Comparison of ENCODE assay signal across 22 mouse cellular contexts in the genomic region with DNA sequence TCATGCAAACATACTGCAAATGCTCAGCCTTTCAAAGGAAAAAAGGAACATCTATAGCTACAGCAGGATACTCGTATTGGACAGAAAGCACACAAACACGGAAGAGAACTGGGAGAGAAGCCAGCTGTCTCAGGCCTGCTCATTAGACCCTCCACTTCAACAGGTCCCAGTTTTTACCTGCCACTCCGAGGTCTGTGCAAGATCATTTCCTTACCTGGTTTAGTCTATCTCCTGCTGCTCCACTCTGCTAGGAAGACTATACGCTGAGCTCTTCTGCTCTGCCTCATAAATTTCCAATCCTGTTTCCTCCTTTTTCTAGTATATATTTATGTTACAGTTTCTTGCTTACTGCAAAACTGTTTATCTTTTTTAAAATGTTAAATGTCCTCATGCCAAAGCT.
A peak's percentile ranks its signal among the peaks of the same experiment; 100 is the strongest.
DNase-seq lines count a peak whose midpoint lies in the region; ATAC-seq and TF ChIP-seq lines count a peak whose summit lies in the region.
"Had no signal": no experiment of that assay in that cellular context is flagged by ENCODE, and none has a peak within 500 bp of the region (broad histone marks: within the 10 kb centered on the region; RNA-seq: fewer than 3 reads in every experiment).

No protein-coding gene starts in this region.

- no peak overlapping the region for H3K4me2 ChIP-seq in intestine, embryonic 16.5 days (ENCODE audit: low read depth, low read length)
- H3K4me2 ChIP-seq in intestine, postnatal 0 days (replicated peaks; ENCODE audit: low read depth) = no peak overlapping the region
- H3K4me2 ChIP-seq in stomach, postnatal 0 days (replicated peaks; ENCODE audit: low read depth) = no peak overlapping the region
- no peak overlapping the region for H3K4me2 ChIP-seq in midbrain, embryonic 14.5 days (ENCODE audit: low read length)
- H3K4me2 ChIP-seq: embryonic facial prominence, embryonic 13.5 days; embryonic facial prominence, embryonic 15.5 days; forebrain, embryonic 12.5 days had no signal

- H3K36me3 ChIP-seq in kidney, adult 2 months (ENCODE audit: control insufficient read depth, insufficient read depth, low read length) = no peaks in the 10 kb centered on the region; the same call in 1 of the 2 replicates
- no peaks in the 10 kb centered on the region for H3K36me3 ChIP-seq in intestine, embryonic 16.5 days (ENCODE audit: control insufficient read depth, insufficient read depth, low read length)
- peaks cover 15% of the 10 kb centered on the region for H3K36me3 ChIP-seq in intestine, postnatal 0 days (ENCODE audit: control insufficient read depth, insufficient read depth)
- H3K36me3 ChIP-seq in stomach, postnatal 0 days (ENCODE audit: control insufficient read depth, insufficient read depth, low read length) = no peaks in the 10 kb centered on the region
- H3K36me3 ChIP-seq in midbrain, embryonic 14.5 days (ENCODE audit: control insufficient read depth, insufficient read depth, low read length) = peaks cover 14% of the 10 kb centered on the region; the same call in 1 of the 2 replicates
- H3K36me3 ChIP-seq: embryonic facial prominence, embryonic 13.5 days; embryonic facial prominence, embryonic 15.5 days had no signal

- DNase-seq in kidney, adult 2 months = peak; percentile 3
- no peak for DNase-seq in kidney, postnatal 10 days
- no peak for DNase-seq in stomach, postnatal 0 days (ENCODE audit: low spot score)
- no peak for DNase-seq in midbrain, embryonic 14.5 days
- DNase-seq: adrenal gland, adult 2 months; adrenal gland, postnatal 10 days; adrenal gland, postnatal 25 days; cerebellum, adult 11 months; cerebellum, adult 18-20 months; cerebellum, adult 8-10 months; cerebellum, adult 9-11 months; cerebellum, postnatal 14 days; cerebellum, postnatal 36 days; embryo, embryonic 11 days had no signal

- no peak overlapping the region for H3K4me3 ChIP-seq in kidney, adult 2 months (ENCODE audit: insufficient read depth, low read depth, low read length)
- H3K4me3 ChIP-seq in intestine, embryonic 16.5 days (ENCODE audit: low read length) = no peak overlapping the region
- H3K4me3 ChIP-seq in intestine, postnatal 0 days (ENCODE audit: low read depth, low read length) = no peak overlapping the region
- no peak overlapping the region for H3K4me3 ChIP-seq in stomach, postnatal 0 days (ENCODE audit: low read depth, low read length)
- no peak overlapping the region for H3K4me3 ChIP-seq in midbrain, embryonic 14.5 days (replicated peaks; ENCODE audit: low read depth, low read length)
- H3K4me3 ChIP-seq: embryonic facial prominence, embryonic 13.5 days; embryonic facial prominence, embryonic 15.5 days; erythroblast, embryonic 14.5 days; forebrain, embryonic 10.5 days; forebrain, embryonic 12.5 days had no signal

- H3K4me1 ChIP-seq in kidney, adult 2 months (ENCODE audit: control insufficient read depth, insufficient read depth, low read length) = no peaks in the 10 kb centered on the region; the same call in 1 of the 2 replicates
- H3K4me1 ChIP-seq in intestine, embryonic 16.5 days (ENCODE audit: control insufficient read depth, insufficient read depth, low read length) = no peaks in the 10 kb centered on the region
- H3K4me1 ChIP-seq in intestine, postnatal 0 days (replicated peaks; ENCODE audit: control insufficient read depth, insufficient read depth, low read length) = no peaks in the 10 kb centered on the region
- no peaks in the 10 kb centered on the region for H3K4me1 ChIP-seq in stomach, postnatal 0 days (replicated peaks; ENCODE audit: control insufficient read depth, insufficient read depth)
- H3K4me1 ChIP-seq in midbrain, embryonic 14.5 days (ENCODE audit: control insufficient read depth, insufficient read depth, low read length) = no peaks in the 10 kb centered on the region
- H3K4me1 ChIP-seq: embryonic facial prominence, embryonic 13.5 days; embryonic facial prominence, embryonic 15.5 days; forebrain, embryonic 10.5 days; forebrain, embryonic 12.5 days had no signal

- 53% methylated on average over 4 of the region's 4 CpGs for WGBS in kidney, adult 2 months
- WGBS in intestine, embryonic 16.5 days = 54% methylated on average over 4 of the region's 4 CpGs
- WGBS in intestine, postnatal 0 days = 52% methylated on average over 4 of the region's 4 CpGs
- 49% methylated on average over 4 of the region's 4 CpGs for WGBS in stomach, postnatal 0 days
- WGBS in midbrain, embryonic 14.5 days = 92% methylated on average over 4 of the region's 4 CpGs

- peak; percentile 54; the same call in 1 of the 2 replicates for ATAC-seq in intestine, embryonic 16.5 days
- ATAC-seq in intestine, postnatal 0 days = peak; percentile 25; the same call in 1 of the 2 replicates
- no peak for ATAC-seq in stomach, postnatal 0 days (ENCODE audit: low FRiP score, low TSS enrichment)
- ATAC-seq in midbrain, embryonic 14.5 days (ENCODE audit: low FRiP score, low TSS enrichment) = no peak
- ATAC-seq: forebrain, embryonic 14.5 days had no signal

- no peak for TF ChIP-seq POLR2A in kidney, adult 2 months (IDR thresholded peaks at IDR 0.05; ENCODE audit: low read depth, low read length)

- TF ChIP-seq EP300 in stomach, postnatal 0 days (optimal IDR thresholded peaks at IDR 0.05) = no peak

- no peak for TF ChIP-seq CTCF in kidney, adult 2 months (conservative IDR thresholded peaks at IDR 0.05; ENCODE audit: insufficient read depth, insufficient read length, low read depth, low read length)
- no peak for TF ChIP-seq CTCF in intestine, postnatal 0 days (IDR thresholded peaks at IDR 0.05; ENCODE audit: low read depth)
- no peak for TF ChIP-seq CTCF in stomach, postnatal 0 days (IDR thresholded peaks at IDR 0.05; ENCODE audit: low read depth)

- no peaks in the 10 kb centered on the region for H3K27me3 ChIP-seq in kidney, adult 2 months (replicated peaks; ENCODE audit: control insufficient read depth, insufficient read depth, low read length)
- H3K27me3 ChIP-seq in intestine, embryonic 16.5 days (replicated peaks; ENCODE audit: control insufficient read depth, insufficient read depth, low read length) = no peaks in the 10 kb centered on the region
- H3K27me3 ChIP-seq in intestine, postnatal 0 days (replicated peaks; ENCODE audit: control insufficient read depth, insufficient read depth, low read length) = no peaks in the 10 kb centered on the region
- no peaks in the 10 kb centered on the region for H3K27me3 ChIP-seq in stomach, postnatal 0 days (ENCODE audit: control insufficient read depth, insufficient read depth, low read length)
- H3K27me3 ChIP-seq in midbrain, embryonic 14.5 days (ENCODE audit: control insufficient read depth, insufficient read depth, low read length) = no peaks in the 10 kb centered on the region
- H3K27me3 ChIP-seq: embryonic facial prominence, embryonic 13.5 days; embryonic facial prominence, embryonic 15.5 days; forebrain, embryonic 12.5 days had no signal

- H3K9me3 ChIP-seq in intestine, embryonic 16.5 days (ENCODE audit: control insufficient read depth, low read length) = no peaks in the 10 kb centered on the region
- H3K9me3 ChIP-seq in intestine, postnatal 0 days (ENCODE audit: control insufficient read depth) = no peaks in the 10 kb centered on the region
- no peaks in the 10 kb centered on the region for H3K9me3 ChIP-seq in stomach, postnatal 0 days (ENCODE audit: control insufficient read depth, low read length)
- H3K9me3 ChIP-seq in midbrain, embryonic 14.5 days (ENCODE audit: control insufficient read depth, low read length) = no peaks in the 10 kb centered on the region
- H3K9me3 ChIP-seq: embryonic facial prominence, embryonic 13.5 days; embryonic facial prominence, embryonic 15.5 days; forebrain, embryonic 10.5 days; forebrain, embryonic 12.5 days had no signal

- no peak overlapping the region for H3K27ac ChIP-seq in kidney, adult 2 months (ENCODE audit: insufficient read depth, low read depth, low read length)
- no peak overlapping the region for H3K27ac ChIP-seq in intestine, embryonic 16.5 days (ENCODE audit: low read length)
- no peak overlapping the region for H3K27ac ChIP-seq in intestine, postnatal 0 days (ENCODE audit: low read depth, low read length)
- H3K27ac ChIP-seq in stomach, postnatal 0 days (replicated peaks) = no peak overlapping the region
- no peak overlapping the region for H3K27ac ChIP-seq in midbrain, embryonic 14.5 days (replicated peaks; ENCODE audit: low read depth, low read length)
- H3K27ac ChIP-seq: embryonic facial prominence, embryonic 13.5 days; embryonic facial prominence, embryonic 15.5 days; forebrain, embryonic 10.5 days; forebrain, embryonic 12.5 days had no signal

- H3K9ac ChIP-seq in intestine, embryonic 16.5 days (ENCODE audit: low read depth, low read length) = no peak overlapping the region
- H3K9ac ChIP-seq in intestine, postnatal 0 days (ENCODE audit: low read depth, low read length) = no peak overlapping the region
- no peak overlapping the region for H3K9ac ChIP-seq in stomach, postnatal 0 days (ENCODE audit: low read length)
- H3K9ac ChIP-seq in midbrain, embryonic 14.5 days (replicated peaks; ENCODE audit: low read length) = no peak overlapping the region
- H3K9ac ChIP-seq: embryonic facial prominence, embryonic 13.5 days; embryonic facial prominence, embryonic 15.5 days; forebrain, embryonic 12.5 days had no signal

Comparison
In these comparisons a context has a peak if more than half of its experiments do, and no peak if none do; other contexts are left out.
1. ATAC-seq: peak in intestine, embryonic 16.5 days (single experiment) and intestine, postnatal 0 days (single experiment); none in stomach, postnatal 0 days (single experiment) and midbrain, embryonic 14.5 days (single experiment).